Mouse (Mus musculus): ENCODE data around the gene Wdr86.

GRCm38 (mm10) chr5:24724805-24725204 lies 5.7 kb downstream of the Wdr86 start:
- no peak for TF ChIP-seq CTCF (IDR thresholded peaks at IDR 0.05; ENCODE audit: low read depth)
- TF ChIP-seq EP300 (IDR thresholded peaks at IDR 0.05; ENCODE audit: low read depth) = no peak
